Mouse (Mus musculus): ENCODE measurements around the gene Ptpn20. TPM values are rescaled to one million over a fixed set of nuclear protein-coding genes. Genes with fewer than 3 reads are reported as not detected.

The Ptpn20 gene
- polyA plus RNA-seq, 1 experiment = 49.3 TPM

DNA sequence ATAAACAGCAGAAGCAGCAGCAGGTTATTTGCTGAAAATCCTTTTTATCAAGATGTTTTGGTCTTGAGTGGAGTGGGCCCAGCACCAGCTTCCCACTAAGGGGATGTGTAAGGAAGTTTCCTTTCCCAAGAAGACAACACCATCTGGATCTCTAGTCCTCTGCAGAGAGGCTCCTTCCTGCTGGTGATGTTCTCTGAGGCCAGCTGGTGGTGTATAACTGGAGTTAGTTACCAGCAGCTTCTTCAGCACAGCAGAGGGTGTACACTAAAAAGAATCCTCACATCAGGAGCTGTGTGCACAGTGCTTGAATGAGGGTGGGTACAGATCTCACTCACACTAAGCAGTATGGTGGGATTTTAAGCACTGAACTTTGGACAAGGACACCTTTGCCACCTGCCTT, 100.0 kb downstream of the Ptpn20 start:
- no peaks in the 10 kb centered on the region for H3K27me3 ChIP-seq (ENCODE audit: control insufficient read depth, insufficient read depth, low read length)
- no peak for TF ChIP-seq CTCF (IDR thresholded peaks at IDR 0.05; ENCODE audit: control insufficient read depth, insufficient read depth, insufficient replicate concordance, low read depth, low read length)
- TF ChIP-seq POLR2A (IDR thresholded peaks at IDR 0.05; ENCODE audit: control insufficient read depth, low read depth, low read length) = no peak
- no peaks in the 10 kb centered on the region for H3K4me1 ChIP-seq (ENCODE audit: control insufficient read depth, insufficient read depth, low read length)
- H3K4me3 ChIP-seq (ENCODE audit: control insufficient read depth, low read depth, low read length) = no peak overlapping the region
- no peak overlapping the region for H3K27ac ChIP-seq (ENCODE audit: control insufficient read depth, insufficient read depth, low read depth, low read length)
- H3K36me3 ChIP-seq (ENCODE audit: control insufficient read depth, insufficient read depth, low read length) = no peaks in the 10 kb centered on the region

Other genes with a start within 250 kb of the Ptpn20 start
- 25.8 and 27.0 TPM in 2 replicates for gene Mapk8, start 142.0 kb upstream of the Ptpn20 start, polyA plus RNA-seq (2012; rRNA removed)
- 0.56 and 1.0 TPM in 2 replicates for gene Frmpd2, start 117.5 kb upstream of the Ptpn20 start, polyA plus RNA-seq (2012; rRNA removed)